Mouse (Mus musculus) kidney, embryonic 16.5 days (tissue): ENCODE data around the gene B3gntl1. TPM values are rescaled to one million over a fixed set of nuclear protein-coding genes. Genes with fewer than 3 reads are reported as not detected.

Experiments
- ATAC-seq: fragments of 200-750 bp; cut with Nextera tagmentation; 2 replicates; pipeline ENCODE4 v1.8.0; 2017; ENCODE audit warnings: moderate TSS enrichment; ENCODE audit not compliant: low FRiP score, low TSS enrichment
- H3K27ac ChIP-seq: fragments of 300-500 bp; sonication (generic); 2 replicates; pipeline ENCODE4 v1.5.1; 2014; ENCODE audit warnings: low read length
- H3K27me3 ChIP-seq: fragments of 300-500 bp; sonication (generic); 2 replicates; pipeline ENCODE4 v1.6.1; 2014; ENCODE audit warnings: low read length, control low read depth, mixed read lengths; ENCODE audit not compliant: insufficient read depth
- H3K36me3 ChIP-seq: fragments of 300-500 bp; sonication (generic); 2 replicates; pipeline ENCODE4 v1.6.1; 2014; ENCODE audit warnings: low read length, control low read depth, mixed read lengths; ENCODE audit not compliant: insufficient read depth
- H3K4me1 ChIP-seq: fragments of 300-500 bp; sonication (generic); 2 replicates; pipeline ENCODE4 v1.6.1; 2014; ENCODE audit warnings: low read length, control low read depth, mixed read lengths; ENCODE audit not compliant: insufficient read depth
- H3K4me2 ChIP-seq: fragments of 300-500 bp; sonication (generic); replicated peaks from 2 replicates; pipeline ENCODE4 v1.6.1; 2014; ENCODE audit warnings: low read depth, low read length
- H3K4me3 ChIP-seq: fragments of 300-500 bp; sonication (generic); 2 replicates; pipeline ENCODE4 v1.5.1; 2014; ENCODE audit warnings: mild to moderate bottlenecking, low read length
- H3K9ac ChIP-seq: fragments of 300-500 bp; sonication (generic); replicated peaks from 2 replicates; pipeline ENCODE4 v1.6.1; 2014; ENCODE audit warnings: low read length
- H3K9me3 ChIP-seq: fragments of 300-500 bp; sonication (generic); 2 replicates; pipeline ENCODE4 v1.6.1; 2016; ENCODE audit warnings: low read length, control low read depth
- WGBS: fragments of 180-500 bp; shearing (Covaris S2); extraction: QIAGEN DNeasy Blood & Tissue Kit; methylation state at CpG from one replicate; pipeline ENCODE4 v1.1.7; 2014; 5-methylcytosine and 5-hydroxymethylcytosine counted together
- polyA plus RNA-seq: library from polyadenylated mRNA; unstranded; fragments of >200 nt; fragmentation: Nextera tagmentation; extraction: Ambion mirVana; gene quantifications from 2 replicates; pipeline ENCODE4 v1.2.1, GENCODE M21; 2015

The B3gntl1 gene
- polyA plus RNA-seq, 1 experiment from 2014 or later = 8.8 TPM

DNA sequence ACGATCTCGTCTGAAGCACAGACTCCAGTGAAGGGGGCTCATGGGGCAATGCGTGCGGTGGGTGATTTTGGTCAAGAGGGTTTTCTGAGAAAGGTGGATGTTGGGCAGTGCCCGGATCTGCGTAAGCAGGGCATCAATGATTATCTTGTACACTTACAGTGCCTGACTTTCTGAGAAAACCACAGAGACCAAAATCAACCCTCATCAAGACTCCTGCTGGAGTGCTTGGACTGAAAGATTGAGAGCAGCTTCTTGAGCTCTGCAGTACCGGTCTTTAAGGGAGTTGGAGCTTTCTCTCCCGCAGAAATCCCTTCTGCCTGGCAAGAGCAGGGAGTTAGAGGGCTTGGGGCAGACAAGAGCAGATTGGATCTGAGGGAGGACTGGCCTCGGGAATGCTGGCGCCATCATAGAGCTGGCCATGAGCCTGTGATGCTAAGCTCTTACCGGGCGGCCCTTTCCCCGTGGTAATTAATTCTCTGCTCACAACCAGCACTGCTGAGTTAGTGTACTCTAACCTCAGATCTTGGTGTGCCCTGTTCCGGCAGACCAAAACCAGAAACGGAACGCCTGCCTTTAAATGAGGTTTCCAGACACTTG lies 30.8 kb upstream of the B3gntl1 start:
- H3K4me3 ChIP-seq = peak overlapping the region; percentile 80
- WGBS = 13% methylated on average over 16 of the region's 16 CpGs
- peaks cover 17% of the 10 kb centered on the region for H3K4me1 ChIP-seq
- H3K9me3 ChIP-seq = no peaks in the 10 kb centered on the region
- H3K27ac ChIP-seq = 0 out of 2 replicates have a peak overlapping the region, but pooled peaks have one; percentile 5
- no peaks in the 10 kb centered on the region for H3K36me3 ChIP-seq
- peaks cover 11% of the 10 kb centered on the region for H3K27me3 ChIP-seq
- peak overlapping the region; percentile 79 for H3K9ac ChIP-seq
- no peak for ATAC-seq
- peak overlapping the region; percentile 96 for H3K4me2 ChIP-seq

DNA sequence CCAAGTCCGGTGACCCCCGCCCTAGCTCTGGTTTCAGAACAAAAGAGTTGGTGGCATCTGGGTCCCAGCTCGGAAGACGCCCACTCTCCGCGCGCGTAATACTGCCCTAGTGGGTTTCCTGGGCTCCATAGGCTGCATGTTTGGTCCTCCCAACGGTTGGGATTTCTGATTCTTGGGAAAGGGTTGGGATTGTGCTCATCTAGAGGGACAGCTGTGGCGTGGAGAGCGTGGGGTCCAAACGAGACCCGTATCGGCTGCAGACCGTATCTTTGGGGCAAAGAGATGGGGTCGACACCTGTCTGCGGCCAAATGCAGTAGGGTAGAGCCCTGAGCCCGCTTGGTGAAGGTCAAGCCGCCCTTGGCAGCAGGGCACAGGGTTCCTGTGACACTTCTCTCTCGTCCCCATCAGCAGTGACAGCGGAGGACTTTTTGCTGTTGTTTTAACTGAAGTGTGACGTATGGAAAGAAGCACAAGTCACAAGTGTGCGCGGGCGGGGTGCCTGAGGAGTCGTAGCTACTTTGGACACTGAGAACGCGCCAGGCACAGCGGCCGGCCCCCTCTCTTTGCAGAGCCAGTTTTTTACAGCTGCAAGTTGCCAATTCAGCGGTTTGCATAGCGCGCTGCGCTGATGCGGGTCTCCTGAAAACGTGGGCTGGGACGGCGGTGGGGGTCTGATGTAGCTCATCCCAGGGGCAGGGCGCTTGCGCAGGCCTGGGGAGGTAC lies 30.1 kb upstream of the B3gntl1 start:
- under 1% methylated on average over 40 of the region's 40 CpGs for WGBS
- ATAC-seq = peak; percentile 25

DNA sequence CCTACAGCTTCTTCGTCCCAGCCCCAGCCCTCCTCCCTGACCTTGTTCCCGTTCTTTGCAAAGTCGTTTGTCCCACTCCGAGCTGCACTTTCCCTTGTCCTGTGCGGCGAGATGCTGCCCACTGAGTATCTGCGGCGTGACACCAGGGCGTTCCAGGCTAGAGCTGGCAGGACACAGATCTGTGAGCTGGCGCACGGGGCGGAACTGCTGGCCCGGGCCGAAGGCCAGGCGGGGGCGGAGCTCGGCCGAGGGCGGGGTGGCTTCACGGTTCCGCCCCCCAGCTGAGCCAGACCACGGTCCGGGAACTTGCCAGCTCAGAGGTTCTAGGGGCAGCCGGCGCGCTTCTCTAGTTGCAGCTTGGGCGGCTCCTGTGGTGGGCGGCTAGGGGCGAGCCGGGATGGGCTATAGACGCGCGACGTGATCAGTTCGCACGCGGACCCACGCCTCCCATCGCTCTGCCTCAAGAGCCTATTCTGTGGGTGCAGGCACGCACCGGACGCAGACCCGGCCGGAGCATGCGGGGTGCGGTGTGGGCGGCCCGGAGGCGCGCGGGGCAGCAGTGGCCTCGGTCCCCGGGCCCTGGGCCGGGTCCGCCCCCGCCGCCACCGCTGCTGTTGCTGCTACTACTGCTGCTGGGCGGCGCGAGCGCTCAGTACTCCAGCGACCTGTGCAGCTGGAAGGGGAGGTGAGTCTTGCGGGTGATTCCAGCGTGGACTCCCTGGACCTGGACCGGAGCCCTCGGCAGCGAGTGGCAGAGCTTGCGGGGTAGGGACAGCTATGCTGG lies 29.4 kb upstream of the B3gntl1 start:
- peak; percentile 96 for ATAC-seq
- peak overlapping the region; percentile 80 for H3K4me3 ChIP-seq
- peaks cover 13% of the 10 kb centered on the region for H3K4me1 ChIP-seq
- peaks cover 11% of the 10 kb centered on the region for H3K27me3 ChIP-seq
- peak overlapping the region; percentile 67 for H3K27ac ChIP-seq
- no peaks in the 10 kb centered on the region for H3K9me3 ChIP-seq
- H3K9ac ChIP-seq = peak overlapping the region; percentile 79
- no peaks in the 10 kb centered on the region for H3K36me3 ChIP-seq
- WGBS = under 1% methylated on average over 59 of the region's 69 CpGs
- peak overlapping the region; percentile 96 for H3K4me2 ChIP-seq

More for the DNA sequence above, 30.1 kb upstream of the B3gntl1 start:
- Histone ChIP-seq H3K9ac (peak overlapping the region; percentile 79), H3K4me3 (peak overlapping the region; percentile 80), H3K27me3 (peaks cover 11% of the 10 kb centered on the region), H3K36me3 (no peaks in the 10 kb centered on the region), H3K9me3 (no peaks in the 10 kb centered on the region), H3K4me2 (peak overlapping the region; percentile 96), H3K27ac (peak overlapping the region; percentile 67), H3K4me1 (peaks cover 17% of the 10 kb centered on the region)

DNA sequence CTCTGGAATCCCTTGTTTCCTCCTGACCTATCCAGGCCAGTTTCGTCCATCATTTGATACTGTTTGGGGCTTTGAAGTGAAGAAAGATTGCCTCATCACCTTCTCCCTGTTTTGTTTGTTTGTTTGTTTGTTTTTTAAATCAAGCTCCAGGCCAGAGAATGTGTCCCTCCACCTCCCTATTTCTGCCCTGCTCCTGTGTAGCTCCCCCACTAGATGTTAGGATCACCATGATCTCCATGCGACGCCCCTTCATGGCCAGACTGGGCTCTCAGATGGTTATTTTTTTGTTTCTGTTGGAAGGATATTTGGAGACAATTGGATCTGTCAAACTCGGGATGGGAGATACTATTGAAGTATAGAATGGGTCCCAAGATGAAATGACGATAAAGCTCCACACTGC lies 28.3 kb upstream of the B3gntl1 start, which contains the start of gene Metrnl:
TSS of gene Metrnl (plus strand) at position 301 of the 400 bp plus-strand sequence.
- ATAC-seq = no peak
- Histone ChIP-seq H3K4me2 (peak within 1 kb of the TSS; percentile 96), H3K36me3 (no peaks in the 10 kb centered on the region), H3K9ac (peak within 1 kb of the TSS; percentile 79), H3K9me3 (no peaks in the 10 kb centered on the region), H3K27me3 (peaks cover 11% of the 10 kb centered on the region), H3K4me3 (peak within 1 kb of the TSS; percentile 80), H3K4me1 (peaks cover 11% of the 10 kb centered on the region), H3K27ac (peak within 1 kb of the TSS; percentile 67)
- WGBS = 85% methylated on average over 5 of the region's 5 CpGs

DNA sequence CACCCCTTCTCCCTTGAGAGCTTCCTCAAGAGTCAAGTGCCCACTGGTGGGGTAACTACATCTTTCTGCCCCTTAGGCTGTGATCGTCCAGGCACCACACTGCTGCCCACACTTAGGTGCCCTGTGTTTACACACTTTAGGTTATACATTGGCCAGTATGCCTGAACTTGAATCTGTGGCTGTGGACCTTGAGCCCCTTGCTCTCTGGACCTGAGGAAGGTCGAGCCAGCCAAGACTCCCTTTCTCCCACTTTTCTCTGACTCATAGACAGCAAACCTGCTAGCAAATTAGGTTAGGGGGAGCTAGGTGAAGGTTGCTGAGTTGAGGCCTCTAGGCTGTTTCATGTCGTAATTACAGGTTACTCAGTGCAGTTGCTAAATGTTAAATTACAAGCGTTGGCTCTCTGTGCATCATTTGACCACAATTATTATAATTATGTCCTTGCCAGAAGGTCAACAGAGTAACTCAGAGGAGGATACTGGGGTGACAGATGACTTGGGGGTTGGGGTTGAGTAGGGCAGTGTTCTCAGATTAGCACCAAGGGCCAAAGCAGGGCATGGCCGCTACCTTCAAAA lies 25.5 kb upstream of the B3gntl1 start:
- H3K4me1 ChIP-seq = no peaks in the 10 kb centered on the region; the same call in 1 of the 2 replicates
- H3K9me3 ChIP-seq = no peaks in the 10 kb centered on the region
- H3K9ac ChIP-seq = no peak overlapping the region
- 71% methylated on average over 5 of the region's 5 CpGs for WGBS
- no peaks in the 10 kb centered on the region for H3K36me3 ChIP-seq
- H3K4me3 ChIP-seq = no peak overlapping the region
- H3K27me3 ChIP-seq = no peaks in the 10 kb centered on the region
- H3K4me2 ChIP-seq = no peak overlapping the region
- ATAC-seq = no peak
- H3K27ac ChIP-seq = no peak overlapping the region

DNA sequence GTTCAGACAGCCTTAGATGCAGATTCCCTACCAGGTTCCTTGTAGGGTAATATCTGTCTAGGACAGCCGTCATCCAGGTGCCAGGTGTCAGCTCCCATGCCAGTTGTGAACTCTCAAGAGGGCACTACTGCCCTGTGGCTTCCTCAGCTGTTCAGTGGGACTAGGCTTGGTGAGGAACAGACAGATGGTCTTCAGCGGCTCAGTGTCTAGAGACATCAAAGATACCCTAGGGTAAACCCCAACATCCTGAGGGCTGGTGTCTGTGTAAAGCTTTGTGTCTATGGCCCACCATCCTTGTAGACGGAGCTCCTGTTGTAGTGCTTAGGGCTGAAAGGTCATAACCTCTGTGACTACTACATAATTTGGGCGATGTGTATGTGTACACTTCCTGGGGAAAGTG lies 24.3 kb upstream of the B3gntl1 start:
- H3K4me2 ChIP-seq = no peak overlapping the region
- no peaks in the 10 kb centered on the region for H3K9me3 ChIP-seq
- no peak overlapping the region for H3K27ac ChIP-seq
- WGBS = 88% methylated on average over 4 of the region's 4 CpGs
- no peaks in the 10 kb centered on the region; the same call in 1 of the 2 replicates for H3K4me1 ChIP-seq
- ATAC-seq = no peak
- no peaks in the 10 kb centered on the region for H3K27me3 ChIP-seq
- no peak overlapping the region for H3K9ac ChIP-seq
- no peaks in the 10 kb centered on the region for H3K36me3 ChIP-seq
- no peak overlapping the region for H3K4me3 ChIP-seq

DNA sequence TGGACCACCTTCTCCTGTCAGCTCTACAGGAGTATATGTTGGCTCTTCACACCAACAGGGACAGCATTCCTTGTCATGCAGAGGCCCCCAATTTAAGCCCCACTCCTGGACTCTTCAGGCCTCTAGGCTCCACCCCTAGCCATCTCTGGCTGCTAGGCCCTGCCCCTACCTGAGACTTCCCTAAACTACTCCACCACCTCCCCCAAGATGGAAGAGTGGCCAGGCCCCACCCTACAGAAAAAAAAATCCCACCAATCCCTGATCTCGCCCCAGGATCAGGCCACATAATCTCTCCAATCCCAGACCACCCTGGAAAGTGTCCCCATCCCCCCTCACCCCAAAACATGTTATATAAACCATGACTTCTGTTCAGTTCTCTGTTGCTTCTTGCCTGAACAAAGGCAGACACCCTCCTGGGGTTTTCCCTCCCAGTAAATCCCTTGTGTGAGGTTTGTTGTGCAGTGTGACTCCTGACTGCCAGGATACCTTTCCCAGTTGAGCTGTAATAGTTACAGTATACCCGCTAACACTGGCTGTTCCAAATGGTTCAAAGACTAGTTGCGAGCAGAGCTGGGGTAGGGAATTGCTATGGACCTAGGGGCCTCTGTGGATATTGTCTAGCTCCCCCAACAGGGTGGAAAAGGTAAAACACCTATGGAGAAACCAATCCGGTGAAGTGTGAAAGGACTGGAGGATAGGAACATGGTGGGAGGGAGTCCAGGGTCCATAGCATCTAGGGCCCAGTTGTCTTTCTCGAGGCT lies 22.5 kb upstream of the B3gntl1 start:
- ATAC-seq = no peak
- Histone ChIP-seq H3K27ac (no peak overlapping the region), H3K36me3 (no peaks in the 10 kb centered on the region), H3K4me2 (no peak overlapping the region), H3K9ac (no peak overlapping the region), H3K4me1 (no peaks in the 10 kb centered on the region), H3K9me3 (no peaks in the 10 kb centered on the region), H3K27me3 (no peaks in the 10 kb centered on the region), H3K4me3 (no peak overlapping the region)
- 83% methylated on average over 5 of the region's 5 CpGs for WGBS

DNA sequence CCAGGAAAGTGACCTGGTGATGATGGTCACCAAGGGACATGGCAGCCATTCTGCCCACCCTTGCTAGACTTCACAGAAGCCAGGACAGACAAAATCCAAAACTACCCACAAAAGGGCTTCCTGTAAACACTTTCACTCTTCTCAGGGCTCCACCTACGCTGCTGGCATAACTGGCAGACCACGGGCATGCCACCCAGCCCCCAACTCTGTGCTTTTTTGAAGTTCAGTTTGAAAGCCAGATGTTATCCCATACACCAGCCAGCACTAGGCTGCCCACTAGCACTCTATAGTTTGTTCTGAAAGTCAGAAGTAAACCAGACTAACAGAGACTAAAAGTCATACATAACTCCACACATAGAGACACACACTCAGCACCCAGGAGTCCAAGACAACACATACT lies 15.1 kb upstream of the B3gntl1 start:
- Histone ChIP-seq H3K27ac (no peak overlapping the region), H3K27me3 (no peaks in the 10 kb centered on the region), H3K36me3 (no peaks in the 10 kb centered on the region), H3K4me1 (peaks cover 7% of the 10 kb centered on the region), H3K9ac (no peak overlapping the region), H3K4me3 (no peak overlapping the region), H3K4me2 (no peak overlapping the region), H3K9me3 (no peaks in the 10 kb centered on the region)
- ATAC-seq = no peak
- WGBS = 77% methylated on average over 2 of the region's 2 CpGs

DNA sequence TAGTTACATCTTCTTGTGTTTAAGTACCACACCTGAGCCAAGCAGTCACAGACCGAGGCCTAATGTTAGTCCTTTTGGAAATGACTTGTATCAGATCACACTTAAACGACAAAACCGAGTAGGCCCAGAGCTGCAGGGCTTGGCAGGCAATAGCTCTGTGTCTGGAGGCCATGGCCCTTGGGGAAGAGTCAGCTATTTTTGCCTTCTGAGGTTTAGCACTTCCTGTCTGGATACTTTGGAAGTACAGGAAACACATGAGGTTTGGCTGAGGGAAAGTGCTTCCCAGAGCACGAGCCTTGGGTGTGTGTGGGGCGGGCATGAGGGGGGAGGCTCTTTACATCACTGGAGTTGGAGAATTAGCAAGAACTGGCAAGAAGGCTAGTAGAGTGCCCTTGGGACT lies 13.7 kb upstream of the B3gntl1 start:
- WGBS = 49% methylated on average over 5 of the region's 5 CpGs
- no peaks in the 10 kb centered on the region for H3K9me3 ChIP-seq
- H3K4me3 ChIP-seq = no peak overlapping the region
- H3K4me1 ChIP-seq = peaks cover 7% of the 10 kb centered on the region
- ATAC-seq = 0 out of 2 replicates have a peak, but pooled peaks have one; percentile 57
- H3K9ac ChIP-seq = no peak overlapping the region
- H3K36me3 ChIP-seq = no peaks in the 10 kb centered on the region
- no peak overlapping the region for H3K4me2 ChIP-seq
- H3K27me3 ChIP-seq = no peaks in the 10 kb centered on the region
- H3K27ac ChIP-seq = peak overlapping the region; percentile 64; the same call in 1 of the 2 replicates
